Mouse (Mus musculus) mouse trophoblast stem cell (cell line): ENCODE data around the gene Avpr1b.
"Not testable (repeated sequence)": the region's sequence is repeated elsewhere in the genome, so short reads cannot be mapped to it uniquely, and the experiment has no call there.

Experiments
- in situ Hi-C, 2 experiments: fragments of 300-500 bp; cut with MseI, MboI; formaldehyde crosslinking; loops; 2 replicates in 1 of 2; 3 replicates in 1 of 2; pipeline ENCODE4 v1.15.1; 2025

Avpr1b gene

DNA sequence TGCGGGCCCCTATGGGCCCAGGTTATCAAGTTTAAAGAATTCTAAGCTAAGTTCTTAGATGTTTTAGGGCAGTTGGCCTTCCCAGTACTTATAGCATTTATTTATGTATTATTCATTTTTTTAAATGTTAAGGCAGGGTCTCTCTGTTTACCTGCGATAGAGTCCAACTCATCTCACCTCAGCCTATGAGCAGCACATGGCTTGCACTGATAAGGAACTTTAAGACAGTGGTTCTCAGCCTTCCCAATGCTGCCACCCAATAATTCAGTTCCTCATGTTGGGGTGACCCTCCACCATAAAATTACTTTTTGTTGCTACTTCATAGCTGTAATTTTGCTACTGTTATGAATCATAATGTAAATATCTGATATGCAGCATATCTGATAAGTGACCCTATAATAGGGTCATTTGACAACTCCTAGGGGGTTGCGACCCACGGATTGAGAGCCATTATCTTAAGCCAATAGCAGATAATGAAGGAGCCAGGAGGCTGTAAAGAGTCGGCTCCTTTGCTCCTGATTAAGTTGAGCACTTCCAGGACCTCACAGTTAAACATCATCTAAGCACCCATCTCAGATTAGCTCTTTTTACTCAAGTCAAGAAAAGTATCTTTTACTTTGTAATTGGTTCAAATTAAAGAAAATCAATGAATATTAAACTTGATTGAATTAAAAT is 17.6 kb downstream of the Avpr1b start:
- in situ Hi-C loops: no loop called here

DNA sequence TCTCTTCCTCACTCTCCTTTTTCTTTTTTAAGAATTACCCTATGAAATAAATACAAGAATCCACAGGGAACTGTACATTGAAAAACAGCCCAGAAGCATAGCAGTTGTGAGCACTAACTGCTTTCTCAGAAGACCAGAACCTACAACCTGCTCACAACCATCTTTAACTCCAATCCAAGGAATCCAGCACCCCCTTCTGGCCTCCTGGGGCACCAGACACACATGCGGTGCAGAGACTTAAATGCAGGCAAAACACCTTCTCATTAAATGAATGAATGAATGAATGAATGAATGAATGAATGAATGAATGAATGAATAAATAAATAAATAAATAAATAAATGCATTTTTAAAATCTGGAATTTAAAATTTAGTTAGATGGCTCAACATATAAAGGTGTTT is 19.5 kb downstream of the Avpr1b start:
- in situ Hi-C loops: no loop called here

DNA sequence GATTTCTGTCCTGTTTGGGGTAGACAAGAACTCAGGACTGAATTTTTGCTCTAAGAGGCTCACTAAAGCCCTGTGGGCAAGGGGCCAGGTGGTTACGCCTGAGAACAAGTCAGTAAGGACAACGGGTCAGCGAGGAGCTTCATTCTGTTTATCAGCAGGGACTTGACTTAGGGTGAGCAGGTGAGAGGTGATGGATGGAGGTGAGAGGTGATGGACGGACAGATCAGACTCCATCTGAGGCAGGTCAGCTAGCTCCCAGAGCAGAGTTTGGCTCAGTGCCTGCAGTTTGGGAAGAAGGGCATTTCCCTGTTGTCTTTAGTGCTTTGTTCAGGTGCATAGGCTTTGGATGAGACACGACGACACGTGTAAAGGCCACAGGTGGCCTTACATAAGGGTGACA is 20.3 kb downstream of the Avpr1b start:
- in situ Hi-C loops: no loop called here

GRCm38 (mm10) chr1:131623644-131624043 is 24.6 kb downstream of the Avpr1b start:
- in situ Hi-C loops: no loop called here

- in situ Hi-C loops: no loop called here
These were observed 25.3 kb downstream of the Avpr1b start for GRCm38 (mm10) chr1:131624175-131624835.

- in situ Hi-C loops: no loop called here
These were observed 27.2 kb downstream of the Avpr1b start for GRCm38 (mm10) chr1:131626200-131626599.

GRCm38 (mm10) chr1:131632216-131632615 is 33.2 kb downstream of the Avpr1b start:
- in situ Hi-C loops: not testable (repeated sequence)

- in situ Hi-C loops: no loop called here
These were observed 35.5 kb downstream of the Avpr1b start for GRCm38 (mm10) chr1:131634495-131634894.

- in situ Hi-C loops: no loop called here
These were observed 38.9 kb downstream of the Avpr1b start, which contains the start of gene Ctse for GRCm38 (mm10) chr1:131637791-131638540. TSS of gene Ctse (plus strand) at chr1:131638306.

DNA sequence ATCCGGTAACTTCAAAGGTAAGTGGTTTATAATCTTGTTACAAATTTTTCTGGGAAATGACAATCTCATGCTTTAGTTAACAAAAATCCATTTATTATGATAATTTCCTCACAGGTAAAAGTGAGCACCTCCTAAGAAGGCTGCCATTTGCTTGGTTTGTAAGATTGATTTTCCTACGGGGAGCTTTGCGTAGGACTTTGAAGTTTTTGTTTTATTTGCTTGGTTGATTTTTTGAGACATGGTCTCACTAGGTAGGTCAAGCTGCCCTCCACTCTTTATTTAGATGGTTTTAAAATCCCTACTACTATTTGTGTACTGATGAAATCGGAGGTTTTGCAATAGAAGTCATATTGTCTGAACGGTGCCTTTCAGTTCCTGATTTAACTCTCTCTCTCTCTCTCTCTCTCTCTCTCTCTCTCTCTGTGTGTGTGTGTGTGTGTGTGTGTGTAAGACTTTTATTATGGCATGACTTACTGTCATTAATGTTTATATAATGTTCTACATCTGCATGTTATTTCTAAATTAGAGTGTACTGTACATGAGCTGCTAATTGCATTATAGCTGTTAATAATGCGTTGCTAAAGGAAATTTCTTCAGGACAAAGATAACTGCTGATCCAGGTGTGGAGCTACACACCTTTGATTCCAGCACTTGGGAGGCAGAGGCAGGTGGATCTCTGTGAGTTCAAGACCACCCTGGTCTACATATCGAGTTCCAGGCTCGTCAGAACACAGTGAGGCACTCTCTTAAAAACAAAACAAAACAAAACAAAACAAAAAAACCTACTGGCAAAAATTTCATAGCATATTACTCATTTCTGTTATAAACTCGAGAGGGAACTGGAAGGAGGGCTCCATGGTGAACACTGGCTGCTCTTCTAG is 39.7 kb downstream of the Avpr1b start:
- in situ Hi-C loops: no loop called here

DNA sequence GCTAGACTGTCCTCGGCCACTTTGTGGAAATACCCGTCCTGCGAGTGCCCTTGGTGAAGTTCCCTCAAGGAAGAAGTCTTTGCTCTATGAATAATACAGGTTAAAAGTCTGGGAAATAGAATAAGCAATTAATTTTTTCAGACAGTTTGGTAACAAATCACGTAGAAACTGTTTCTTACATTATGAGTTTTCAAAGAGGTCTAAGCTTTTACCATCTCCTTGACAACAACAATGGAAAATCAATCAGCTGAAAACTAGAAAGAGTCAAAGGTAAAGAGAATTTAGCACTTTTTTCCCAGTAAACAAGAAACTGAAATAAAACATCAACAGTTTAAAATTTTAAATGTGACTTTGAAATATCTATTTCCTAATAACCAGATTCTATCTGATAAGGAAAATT is 41.0 kb downstream of the Avpr1b start:
- in situ Hi-C loops: no loop called here

DNA sequence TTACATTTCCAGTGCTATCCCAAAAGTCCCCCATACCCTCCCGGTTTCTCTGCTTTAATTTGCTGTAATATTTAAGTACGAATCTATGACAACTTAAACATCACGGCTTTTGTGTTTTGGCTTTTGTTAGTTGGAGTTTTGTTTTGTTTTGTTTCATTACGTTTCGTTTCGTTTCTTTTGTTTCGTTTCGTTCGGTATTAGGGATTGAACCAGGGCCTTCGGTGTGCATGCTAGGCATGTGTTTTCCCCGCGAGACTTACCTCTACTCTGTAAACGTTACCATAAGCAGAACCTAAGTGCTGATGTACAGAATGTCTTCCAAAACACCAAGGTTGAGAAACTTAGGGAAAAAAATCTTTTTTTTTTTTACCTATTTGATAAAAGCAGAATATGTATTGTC is 42.5 kb downstream of the Avpr1b start:
- in situ Hi-C loops: no loop called here

DNA sequence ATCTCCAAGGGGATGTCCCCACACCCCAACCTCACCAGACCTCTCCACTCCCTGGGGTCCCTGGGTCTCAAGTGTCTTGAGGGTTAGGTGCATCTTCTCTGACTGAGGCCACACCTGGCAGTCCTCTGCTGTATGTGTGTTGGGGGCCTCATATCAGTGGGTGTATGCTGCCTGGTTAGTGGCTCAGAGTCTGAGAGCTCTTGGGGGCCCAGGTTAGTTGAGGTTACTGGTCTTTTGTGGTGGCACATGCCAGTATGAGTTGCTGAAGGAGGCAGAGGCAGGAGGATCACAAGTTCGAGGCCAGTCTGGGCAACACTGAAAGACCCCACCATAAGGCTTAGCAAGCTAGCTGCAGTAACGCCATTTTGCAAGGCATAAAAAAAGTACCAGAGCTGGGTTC is 43.2 kb downstream of the Avpr1b start:
- in situ Hi-C loops: no loop called here

DNA sequence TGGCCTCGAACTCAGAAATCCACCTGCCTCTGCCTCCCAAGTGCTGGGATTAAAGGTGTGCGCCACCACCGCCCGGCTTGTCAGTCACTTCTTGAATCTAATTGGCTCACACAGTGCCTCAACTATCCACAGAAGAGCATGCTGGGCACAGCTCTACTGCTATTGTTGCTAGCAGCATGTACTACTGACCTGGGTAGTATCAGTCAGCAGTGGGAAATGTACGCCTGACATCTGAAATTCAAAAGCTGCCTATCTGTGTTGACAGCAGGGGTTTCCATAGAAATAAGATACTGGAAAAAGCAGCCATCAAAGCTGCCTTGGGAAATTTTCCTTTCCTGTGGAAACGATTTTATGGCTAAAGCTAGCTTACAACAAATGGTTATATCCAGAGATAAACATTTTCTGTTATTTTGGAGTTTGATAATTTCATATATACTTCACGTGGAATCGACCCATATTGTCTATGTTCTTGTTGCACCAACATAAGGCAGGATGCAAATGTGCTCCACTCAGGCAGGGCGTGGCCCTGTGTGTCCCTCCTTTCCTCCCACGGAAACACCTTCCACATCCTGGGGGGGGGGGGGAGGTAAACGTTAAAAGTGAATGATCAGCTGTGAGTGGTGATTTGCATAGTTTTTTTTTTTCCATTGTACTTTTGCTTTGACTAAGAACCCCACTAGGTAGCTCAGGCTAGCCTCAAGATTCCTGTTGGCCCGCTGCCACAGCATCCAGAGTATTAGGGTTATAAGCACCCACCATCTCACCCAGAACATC is 53.8 kb downstream of the Avpr1b start:
- in situ Hi-C loops: no loop called here

GRCm38 (mm10) chr1:131655601-131656000 is 56.6 kb downstream of the Avpr1b start:
- in situ Hi-C loops: no loop called here

GRCm38 (mm10) chr1:131657945-131658354 is 58.9 kb downstream of the Avpr1b start:
- in situ Hi-C loops: no loop called here

GRCm38 (mm10) chr1:131659512-131660085 is 60.6 kb downstream of the Avpr1b start:
- in situ Hi-C loops: no loop called here

GRCm38 (mm10) chr1:131660266-131660665 is 61.2 kb downstream of the Avpr1b start:
- in situ Hi-C loops: no loop called here

GRCm38 (mm10) chr1:131660716-131661472 is 61.9 kb downstream of the Avpr1b start:
- in situ Hi-C loops: no loop called here
